Mouse (Mus musculus): Measurements from ENCODE around the gene Hspg2. TPM values are rescaled to one million over a fixed set of nuclear protein-coding genes. Genes with fewer than 3 reads are reported as not detected.

Gene Hspg2
- polyA plus RNA-seq, 1 experiment from 2014 or later, result 67.2 TPM

DNA sequence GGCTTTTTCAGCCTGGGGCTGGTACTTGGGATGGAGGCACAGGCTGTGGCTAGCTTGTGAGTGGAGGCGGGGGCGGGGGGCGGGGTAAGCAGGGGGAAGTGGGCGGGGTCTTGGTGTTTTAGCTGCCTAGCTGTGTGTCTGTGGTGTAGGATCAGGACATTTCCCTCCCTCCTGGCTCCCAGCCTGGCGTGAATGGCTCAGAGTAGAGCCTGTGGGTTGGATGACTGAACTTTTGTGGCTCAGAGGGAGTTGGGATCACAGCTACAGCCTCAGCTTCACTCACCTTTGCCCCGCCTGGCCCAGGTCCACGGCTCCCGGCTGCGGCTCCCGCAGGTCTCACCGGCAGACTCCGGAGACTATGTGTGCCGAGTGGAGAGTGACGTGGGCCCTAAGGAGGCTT is 71.8 kb downstream of the Hspg2 start:
- H3K27ac ChIP-seq (replicated peaks; ENCODE audit: low read depth, low read length), result no peak overlapping the region
- ATAC-seq (ENCODE audit: low read depth) (no peak), DNase-seq (ENCODE audit: low spot score) (peak; percentile 49)
- H3K27me3 ChIP-seq (replicated peaks; ENCODE audit: control insufficient read depth, insufficient read depth, low read length), result no peaks in the 10 kb centered on the region
- WGBS, result 76% methylated on average over 11 of the region's 14 CpGs
- no peak overlapping the region for H3K9ac ChIP-seq (ENCODE audit: low read depth, low read length)
- H3K9me3 ChIP-seq (ENCODE audit: control insufficient read depth, low read length), result no peaks in the 10 kb centered on the region
- H3K36me3 ChIP-seq (ENCODE audit: control insufficient read depth, insufficient read depth, low read length), result peaks cover 98% of the 10 kb centered on the region
- H3K4me1 ChIP-seq (ENCODE audit: control insufficient read depth, insufficient read depth, low read length), result no peaks in the 10 kb centered on the region
- H3K4me2 ChIP-seq (ENCODE audit: low read depth, low read length), result no peak overlapping the region
- no peak overlapping the region for H3K4me3 ChIP-seq (ENCODE audit: low read depth, low read length)

GRCm38 (mm10) chr4:137542968-137543367 is 74.4 kb downstream of the Hspg2 start:
- DNase-seq (ENCODE audit: low spot score) (no peak), ATAC-seq (ENCODE audit: low read depth) (no peak)
- peaks cover 99% of the 10 kb centered on the region for H3K36me3 ChIP-seq (ENCODE audit: control insufficient read depth, insufficient read depth, low read length)
- no peak overlapping the region for H3K27ac ChIP-seq (replicated peaks; ENCODE audit: low read depth, low read length)
- H3K9ac ChIP-seq (ENCODE audit: low read depth, low read length), result no peak overlapping the region
- no peaks in the 10 kb centered on the region for H3K9me3 ChIP-seq (ENCODE audit: control insufficient read depth, low read length)
- H3K4me1 ChIP-seq (ENCODE audit: control insufficient read depth, insufficient read depth, low read length), result no peaks in the 10 kb centered on the region
- WGBS, result 87% methylated on average over 10 of the region's 10 CpGs
- H3K4me3 ChIP-seq (ENCODE audit: low read depth, low read length), result no peak overlapping the region
- no peaks in the 10 kb centered on the region for H3K27me3 ChIP-seq (replicated peaks; ENCODE audit: control insufficient read depth, insufficient read depth, low read length)
- no peak overlapping the region for H3K4me2 ChIP-seq (ENCODE audit: low read depth, low read length)

GRCm38 (mm10) chr4:137545568-137545967 is 77.0 kb downstream of the Hspg2 start:
- Histone ChIP-seq H3K4me1 (ENCODE audit: control insufficient read depth, insufficient read depth, low read length) (no peaks in the 10 kb centered on the region), H3K4me2 (ENCODE audit: low read depth, low read length) (no peak overlapping the region), H3K36me3 (ENCODE audit: control insufficient read depth, insufficient read depth, low read length) (peaks cover 99% of the 10 kb centered on the region), H3K27ac (replicated peaks; ENCODE audit: low read depth, low read length) (no peak overlapping the region), H3K27me3 (replicated peaks; ENCODE audit: control insufficient read depth, insufficient read depth, low read length) (no peaks in the 10 kb centered on the region), H3K4me3 (ENCODE audit: low read depth, low read length) (no peak overlapping the region), H3K9ac (ENCODE audit: low read depth, low read length) (no peak overlapping the region), H3K9me3 (ENCODE audit: control insufficient read depth, low read length) (no peaks in the 10 kb centered on the region)
- DNase-seq (ENCODE audit: low spot score), result no peak
- no peak for ATAC-seq (ENCODE audit: low read depth)
- 91% methylated on average over 9 of the region's 9 CpGs for WGBS

DNA sequence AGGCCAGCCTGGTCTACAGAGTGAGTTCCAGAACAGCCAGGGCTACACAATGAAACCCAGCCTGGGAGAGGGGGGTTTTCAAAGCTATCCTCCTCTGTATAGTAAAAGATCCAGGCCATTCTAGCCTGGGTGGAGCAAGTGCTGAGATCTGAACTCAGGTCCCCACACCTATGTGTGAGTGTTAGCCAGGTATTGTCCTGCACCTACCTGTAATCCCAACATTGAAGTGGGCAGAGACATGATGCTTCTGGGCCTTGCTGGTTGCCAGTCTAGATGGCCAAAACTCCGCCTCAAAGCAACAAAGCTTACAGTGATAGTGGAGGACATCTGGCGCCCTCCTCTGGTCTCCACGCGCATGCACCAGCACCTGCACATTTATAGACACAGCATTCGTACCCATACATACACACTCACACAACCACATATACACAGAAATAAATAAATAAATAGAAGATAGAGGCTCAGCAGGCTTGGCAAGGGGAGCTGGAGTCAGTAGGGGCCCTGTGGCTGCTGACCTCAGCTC is 77.5 kb downstream of the Hspg2 start:
- Histone ChIP-seq H3K9ac (ENCODE audit: low read depth, low read length) (no peak overlapping the region), H3K27me3 (replicated peaks; ENCODE audit: control insufficient read depth, insufficient read depth, low read length) (no peaks in the 10 kb centered on the region), H3K4me3 (ENCODE audit: low read depth, low read length) (no peak overlapping the region), H3K27ac (replicated peaks; ENCODE audit: low read depth, low read length) (no peak overlapping the region), H3K36me3 (ENCODE audit: control insufficient read depth, insufficient read depth, low read length) (peaks cover 99% of the 10 kb centered on the region), H3K4me2 (ENCODE audit: low read depth, low read length) (no peak overlapping the region), H3K4me1 (ENCODE audit: control insufficient read depth, insufficient read depth, low read length) (no peaks in the 10 kb centered on the region), H3K9me3 (ENCODE audit: control insufficient read depth, low read length) (no peaks in the 10 kb centered on the region)
- peak; percentile 26 for DNase-seq (ENCODE audit: low spot score)
- WGBS, result 73% methylated on average over 5 of the region's 5 CpGs
- no peak for ATAC-seq (ENCODE audit: low read depth)

- Histone ChIP-seq H3K36me3 (ENCODE audit: control insufficient read depth, insufficient read depth, low read length) (peaks cover 96% of the 10 kb centered on the region), H3K4me3 (ENCODE audit: low read depth, low read length) (no peak overlapping the region), H3K27ac (replicated peaks; ENCODE audit: low read depth, low read length) (no peak overlapping the region), H3K9me3 (ENCODE audit: control insufficient read depth, low read length) (no peaks in the 10 kb centered on the region), H3K4me2 (ENCODE audit: low read depth, low read length) (no peak overlapping the region), H3K9ac (ENCODE audit: low read depth, low read length) (no peak overlapping the region), H3K27me3 (replicated peaks; ENCODE audit: control insufficient read depth, insufficient read depth, low read length) (no peaks in the 10 kb centered on the region), H3K4me1 (ENCODE audit: control insufficient read depth, insufficient read depth, low read length) (no peaks in the 10 kb centered on the region)
- 95% methylated on average over 17 of the region's 17 CpGs for WGBS
- no peak for ATAC-seq (ENCODE audit: low read depth)
- no peak for DNase-seq (ENCODE audit: low spot score)
Measured at GRCm38 (mm10) chr4:137553466-137553865, 84.9 kb downstream of the Hspg2 start.

DNA sequence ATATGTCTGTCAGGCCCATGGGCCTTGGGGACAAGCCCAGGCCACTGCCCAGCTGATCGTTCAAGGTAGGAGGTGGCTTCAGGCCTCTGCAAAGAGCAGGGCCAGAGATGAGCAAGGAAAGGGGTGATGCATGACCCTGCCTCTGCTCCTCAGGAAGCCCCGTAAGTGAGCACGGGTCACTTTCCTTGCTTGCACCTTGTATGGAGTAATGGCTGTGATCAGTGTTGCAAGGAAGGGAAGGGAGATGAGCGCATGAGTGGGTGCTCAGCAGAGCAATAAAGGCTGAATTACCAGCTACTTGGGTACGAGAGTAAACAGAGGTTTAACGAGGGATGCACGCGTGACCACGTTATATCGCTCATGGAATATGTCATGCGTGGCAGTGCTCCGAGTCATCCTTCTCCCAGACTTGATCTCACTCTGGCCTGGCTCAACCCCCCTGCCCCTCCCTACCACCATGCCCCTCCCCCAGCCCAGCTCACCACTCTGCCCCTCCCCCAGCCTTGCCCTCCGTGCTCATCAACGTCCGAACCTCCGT is 88.2 kb downstream of the Hspg2 start:
- Histone ChIP-seq H3K4me3 (ENCODE audit: low read depth, low read length) (no peak overlapping the region), H3K27me3 (replicated peaks; ENCODE audit: control insufficient read depth, insufficient read depth, low read length) (no peaks in the 10 kb centered on the region), H3K36me3 (ENCODE audit: control insufficient read depth, insufficient read depth, low read length) (peaks cover 91% of the 10 kb centered on the region), H3K4me2 (ENCODE audit: low read depth, low read length) (no peak overlapping the region), H3K4me1 (ENCODE audit: control insufficient read depth, insufficient read depth, low read length) (no peaks in the 10 kb centered on the region), H3K9ac (ENCODE audit: low read depth, low read length) (no peak overlapping the region), H3K9me3 (ENCODE audit: control insufficient read depth, low read length) (no peaks in the 10 kb centered on the region), H3K27ac (replicated peaks; ENCODE audit: low read depth, low read length) (no peak overlapping the region)
- 87% methylated on average over 16 of the region's 16 CpGs for WGBS
- ATAC-seq (ENCODE audit: low read depth) (no peak), DNase-seq (ENCODE audit: low spot score) (no peak)

DNA sequence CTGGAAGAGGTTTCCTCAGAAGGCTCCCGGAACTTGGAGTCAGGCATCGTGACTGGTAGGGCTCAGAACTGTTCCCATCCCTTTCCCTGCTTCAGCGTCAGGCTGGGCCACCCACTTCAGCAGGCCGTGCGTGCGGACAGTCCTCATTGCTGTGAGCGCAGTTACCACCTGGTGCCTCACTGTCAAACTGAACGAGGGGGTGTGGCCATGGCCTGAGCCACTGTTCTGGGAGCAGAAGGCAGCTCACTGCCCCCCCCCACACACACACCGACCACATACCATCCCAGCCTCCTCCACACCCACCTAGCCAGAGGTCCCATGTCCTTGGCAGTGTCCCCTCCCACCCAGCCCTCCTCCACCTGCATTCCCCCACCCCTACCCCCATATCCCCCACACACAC is 101.3 kb downstream of the Hspg2 start:
- Histone ChIP-seq H3K4me3 (ENCODE audit: low read depth, low read length) (no peak overlapping the region), H3K9me3 (ENCODE audit: control insufficient read depth, low read length) (no peaks in the 10 kb centered on the region), H3K27ac (replicated peaks; ENCODE audit: low read depth, low read length) (no peak overlapping the region), H3K4me1 (ENCODE audit: control insufficient read depth, insufficient read depth, low read length) (no peaks in the 10 kb centered on the region), H3K4me2 (ENCODE audit: low read depth, low read length) (no peak overlapping the region), H3K36me3 (ENCODE audit: control insufficient read depth, insufficient read depth, low read length) (peaks cover 60% of the 10 kb centered on the region), H3K27me3 (replicated peaks; ENCODE audit: control insufficient read depth, insufficient read depth, low read length) (no peaks in the 10 kb centered on the region), H3K9ac (ENCODE audit: low read depth, low read length) (no peak overlapping the region)
- DNase-seq (ENCODE audit: low spot score), result no peak
- ATAC-seq (ENCODE audit: low read depth), result 0 out of 2 replicates have a peak, but pooled peaks have one; percentile 16
- WGBS, result 68% methylated on average over 8 of the region's 9 CpGs

GRCm38 (mm10) chr4:137574469-137574868 is 105.9 kb downstream of the Hspg2 start, which contains the start of gene Ldlrad2:
Ldlrad2 (minus strand) TSS chr4:137574569.
- ATAC-seq (ENCODE audit: low read depth), result no peak
- 84% methylated on average over 10 of the region's 10 CpGs for WGBS

GRCm38 (mm10) chr4:137577486-137577885 is 108.9 kb downstream of the Hspg2 start:
- H3K9ac ChIP-seq (ENCODE audit: low read depth, low read length), result no peak overlapping the region
- no peak overlapping the region for H3K27ac ChIP-seq (replicated peaks; ENCODE audit: low read depth, low read length)
- H3K4me3 ChIP-seq (ENCODE audit: low read depth, low read length), result no peak overlapping the region
- ATAC-seq (ENCODE audit: low read depth) (no peak), DNase-seq (ENCODE audit: low spot score) (no peak)
- no peaks in the 10 kb centered on the region for H3K4me1 ChIP-seq (ENCODE audit: control insufficient read depth, insufficient read depth, low read length)
- H3K4me2 ChIP-seq (ENCODE audit: low read depth, low read length), result no peak overlapping the region
- no peaks in the 10 kb centered on the region for H3K36me3 ChIP-seq (ENCODE audit: control insufficient read depth, insufficient read depth, low read length)
- H3K27me3 ChIP-seq (replicated peaks; ENCODE audit: control insufficient read depth, insufficient read depth, low read length), result peaks cover 15% of the 10 kb centered on the region; the same call in 1 of the 2 replicates
- WGBS, result 94% methylated on average over 12 of the region's 12 CpGs
- no peaks in the 10 kb centered on the region for H3K9me3 ChIP-seq (ENCODE audit: control insufficient read depth, low read length)

More at GRCm38 (mm10) chr4:137574469-137574868, 105.9 kb downstream of the Hspg2 start, which contains the start of gene Ldlrad2:
- Histone ChIP-seq H3K4me2 (ENCODE audit: low read depth, low read length) (no peak within 1 kb of the TSS), H3K36me3 (ENCODE audit: control insufficient read depth, insufficient read depth, low read length) (peaks cover 20% of the 10 kb centered on the region), H3K27me3 (replicated peaks; ENCODE audit: control insufficient read depth, insufficient read depth, low read length) (peaks cover 9% of the 10 kb centered on the region; the same call in 1 of the 2 replicates), H3K4me3 (ENCODE audit: low read depth, low read length) (no peak within 1 kb of the TSS), H3K9me3 (ENCODE audit: control insufficient read depth, low read length) (no peaks in the 10 kb centered on the region), H3K27ac (replicated peaks; ENCODE audit: low read depth, low read length) (no peak within 1 kb of the TSS), H3K9ac (ENCODE audit: low read depth, low read length) (no peak within 1 kb of the TSS), H3K4me1 (ENCODE audit: control insufficient read depth, insufficient read depth, low read length) (no peaks in the 10 kb centered on the region)
- DNase-seq (ENCODE audit: low spot score), result no peak
